Mouse (Mus musculus): ENCODE measurements around the gene Zscan26.
"Not testable (repeated sequence)": the region's sequence is repeated elsewhere in the genome, so short reads cannot be mapped to it uniquely, and the experiment has no call there.

The Zscan26 gene

DNA sequence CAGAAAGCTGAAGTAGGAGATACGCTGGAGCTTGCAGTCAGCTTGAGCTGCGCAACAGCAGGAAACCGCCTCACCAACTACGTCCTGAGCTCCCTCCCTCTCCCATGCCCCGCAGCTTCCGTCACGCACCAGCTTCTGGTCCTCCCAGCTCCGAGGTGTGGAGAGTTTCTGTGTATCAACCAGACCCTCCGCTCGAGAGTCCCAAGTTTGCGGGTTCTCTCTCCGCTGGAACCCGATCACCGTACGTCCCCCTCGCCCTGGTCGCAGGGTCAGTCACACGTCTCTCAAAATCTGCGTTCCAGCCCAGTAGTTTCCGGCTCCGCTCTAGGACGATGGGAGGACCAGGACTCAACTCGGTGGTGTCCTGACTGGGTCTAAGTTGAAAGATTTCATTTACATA lies at the start of gene Zscan26:
Zscan26 (minus strand) TSS at position 282 of the 400 bp plus-strand sequence.
- H3K4me3 ChIP-seq (replicated peaks; ENCODE audit: low read length): peak within 1 kb of the TSS; percentile 91
- peaks cover 30% of the 10 kb centered on the region for H3K36me3 ChIP-seq (ENCODE audit: insufficient read depth, low read length)
- TF ChIP-seq POU5F1 (IDR thresholded peaks at IDR 0.05; ENCODE audit: borderline replicate concordance, low read length) (no peak), CTCF (conservative IDR thresholded peaks at IDR 0.05; ENCODE audit: low read length) (no peak), NANOG (IDR thresholded peaks at IDR 0.05; ENCODE audit: borderline replicate concordance, low read length) (no peak)
- no peaks in the 10 kb centered on the region for H3K9me3 ChIP-seq (ENCODE audit: low read length)
- H3K4me1 ChIP-seq (replicated peaks; ENCODE audit: low read depth, low read length): peaks cover 33% of the 10 kb centered on the region
- H3K27me3 ChIP-seq (ENCODE audit: insufficient read depth, low read length): no peaks in the 10 kb centered on the region

DNA sequence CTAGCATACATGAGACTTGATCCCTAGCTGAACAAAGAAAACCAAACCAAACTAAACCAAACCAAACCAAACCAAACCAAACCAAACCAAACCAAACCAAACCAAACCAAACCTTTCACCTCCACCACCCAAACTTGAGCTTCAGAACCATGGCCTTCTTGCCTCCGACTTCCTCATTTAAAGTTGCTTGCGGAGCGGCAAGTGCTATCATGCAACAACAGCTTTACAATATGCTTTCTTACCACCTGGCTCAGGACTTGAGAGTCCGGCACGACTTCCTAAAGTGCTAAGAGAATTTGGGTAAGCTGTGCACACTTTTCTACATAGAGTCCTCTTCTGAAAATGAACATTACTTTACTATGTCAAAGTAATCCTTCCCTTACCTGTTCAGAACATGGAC lies 48.8 kb upstream of the Zscan26 start:
- no peaks in the 10 kb centered on the region for H3K36me3 ChIP-seq (ENCODE audit: insufficient read depth, low read length)
- TF ChIP-seq POU5F1 (IDR thresholded peaks at IDR 0.05; ENCODE audit: borderline replicate concordance, low read length) (no peak), NANOG (IDR thresholded peaks at IDR 0.05; ENCODE audit: borderline replicate concordance, low read length) (no peak), CTCF (conservative IDR thresholded peaks at IDR 0.05; ENCODE audit: low read length) (no peak)
- H3K9me3 ChIP-seq (ENCODE audit: low read length): no peaks in the 10 kb centered on the region
- peaks cover 4% of the 10 kb centered on the region for H3K4me1 ChIP-seq (replicated peaks; ENCODE audit: low read depth, low read length)
- peaks cover 3% of the 10 kb centered on the region for H3K27me3 ChIP-seq (ENCODE audit: insufficient read depth, low read length)
- H3K4me3 ChIP-seq (replicated peaks; ENCODE audit: low read length): no peak overlapping the region

DNA sequence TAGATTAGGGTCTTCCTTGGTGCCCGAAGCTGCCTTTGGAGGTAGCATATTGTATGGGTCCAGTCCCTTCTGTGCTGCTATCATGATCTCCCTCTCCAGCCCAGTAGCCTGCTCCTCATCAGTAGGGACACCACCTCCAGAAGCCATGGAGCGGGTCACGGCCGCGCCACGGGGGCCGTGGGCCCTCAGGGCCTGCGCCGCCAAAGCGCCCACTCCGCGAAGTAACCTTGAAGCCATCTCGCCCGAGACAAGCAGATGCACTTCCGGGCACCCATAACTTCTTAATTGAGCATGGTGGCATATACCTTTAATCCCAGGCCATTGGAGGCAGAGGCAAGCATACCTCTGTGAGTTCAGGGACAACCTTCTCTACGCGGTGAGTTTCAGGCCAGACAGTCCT lies 47.7 kb upstream of the Zscan26 start, which contains the start of gene Gm11273:
Gm11273 (minus strand) TSS at position 237 of the 400 bp plus-strand sequence.
- not testable (repeated sequence) for H3K36me3 ChIP-seq (ENCODE audit: insufficient read depth, low read length); H3K4me1 ChIP-seq (replicated peaks; ENCODE audit: low read depth, low read length); H3K9me3 ChIP-seq (ENCODE audit: low read length); H3K27me3 ChIP-seq (ENCODE audit: insufficient read depth, low read length); H3K4me3 ChIP-seq (replicated peaks; ENCODE audit: low read length)

DNA sequence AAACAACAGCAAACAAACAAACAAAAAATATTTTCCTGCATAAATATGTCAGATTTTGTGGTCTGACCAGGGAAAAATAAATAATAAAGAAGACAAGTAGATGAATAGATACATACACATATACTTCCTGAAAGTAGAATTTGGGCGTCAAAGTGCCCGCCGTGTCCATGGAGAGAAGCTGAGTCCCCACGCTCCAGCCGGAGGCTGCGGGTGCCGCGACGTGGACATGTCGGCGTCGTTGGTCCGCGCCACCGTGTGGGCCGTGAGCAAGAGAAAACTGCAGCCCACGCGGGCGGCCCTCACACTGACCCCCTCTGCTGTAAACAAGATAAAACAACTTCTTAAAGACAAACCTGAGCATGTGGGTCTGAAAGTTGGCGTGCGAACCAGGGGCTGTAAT lies 41.5 kb upstream of the Zscan26 start, which contains the start of gene AK157302:
AK157302 (plus strand) TSS at position 144 of the 400 bp plus-strand sequence.
- peaks cover 14% of the 10 kb centered on the region for H3K27me3 ChIP-seq (ENCODE audit: insufficient read depth, low read length)
- no peaks in the 10 kb centered on the region for H3K4me1 ChIP-seq (replicated peaks; ENCODE audit: low read depth, low read length)
- 0 out of 2 replicates have a peak, but pooled peaks cover 3% of the 10 kb centered on the region for H3K9me3 ChIP-seq (ENCODE audit: low read length)
- no peaks in the 10 kb centered on the region for H3K36me3 ChIP-seq (ENCODE audit: insufficient read depth, low read length)
- TF ChIP-seq CTCF (conservative IDR thresholded peaks at IDR 0.05; ENCODE audit: low read length) (no peak), POU5F1 (IDR thresholded peaks at IDR 0.05; ENCODE audit: borderline replicate concordance, low read length) (no peak)
- no peak within 1 kb of the TSS for H3K4me3 ChIP-seq (replicated peaks; ENCODE audit: low read length)

DNA sequence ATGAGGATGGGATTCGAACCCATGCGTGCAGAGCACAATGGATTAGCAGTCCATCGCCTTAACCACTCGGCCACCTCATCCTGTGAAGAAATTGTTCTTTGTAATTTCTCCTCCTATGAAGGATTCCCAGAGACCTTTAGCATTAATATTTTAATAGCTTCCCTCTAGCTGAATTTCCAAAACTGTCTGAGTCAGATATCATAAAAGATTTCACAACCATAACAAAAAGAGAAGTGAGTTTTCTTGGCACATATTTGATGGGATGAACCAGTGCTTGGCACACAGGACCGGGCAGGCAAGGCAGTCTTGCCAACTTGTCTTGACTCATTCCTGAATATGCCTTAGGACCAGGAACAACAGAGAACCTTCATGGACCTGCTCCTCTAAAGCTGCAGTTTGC lies 39.3 kb upstream of the Zscan26 start:
- peaks cover 12% of the 10 kb centered on the region for H3K27me3 ChIP-seq (ENCODE audit: insufficient read depth, low read length)
- TF ChIP-seq CTCF (conservative IDR thresholded peaks at IDR 0.05; ENCODE audit: low read length) (no peak), NANOG (IDR thresholded peaks at IDR 0.05; ENCODE audit: borderline replicate concordance, low read length) (no peak), POU5F1 (IDR thresholded peaks at IDR 0.05; ENCODE audit: borderline replicate concordance, low read length) (no peak)

DNA sequence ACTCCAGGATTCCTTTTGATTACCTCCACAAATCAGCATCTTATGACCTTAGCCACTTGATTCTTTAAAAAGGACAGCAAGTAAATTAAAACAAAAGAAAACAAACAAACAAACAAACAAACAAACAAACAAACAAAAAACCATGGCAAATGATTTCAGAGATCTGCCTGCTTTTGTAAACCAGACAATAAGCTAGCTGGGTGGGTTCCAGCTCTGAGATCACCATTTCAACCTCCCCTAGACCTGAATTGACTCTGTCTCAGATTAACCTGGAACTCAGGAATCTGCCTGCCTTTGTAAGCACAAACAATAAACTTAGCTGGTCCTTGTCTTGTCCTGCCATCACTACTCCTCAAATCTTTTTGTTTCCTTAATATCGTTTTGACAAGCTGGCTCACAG lies 33.4 kb upstream of the Zscan26 start:
- TF ChIP-seq POU5F1 (IDR thresholded peaks at IDR 0.05; ENCODE audit: borderline replicate concordance, low read length) (no peak), CTCF (conservative IDR thresholded peaks at IDR 0.05; ENCODE audit: low read length) (no peak)
- H3K4me1 ChIP-seq (replicated peaks; ENCODE audit: low read depth, low read length): no peaks in the 10 kb centered on the region; the same call in 1 of the 2 replicates
- H3K9me3 ChIP-seq (ENCODE audit: low read length): peaks cover 24% of the 10 kb centered on the region
- H3K27me3 ChIP-seq (ENCODE audit: insufficient read depth, low read length): peaks cover 8% of the 10 kb centered on the region; the same call in 1 of the 2 replicates
- no peaks in the 10 kb centered on the region for H3K36me3 ChIP-seq (ENCODE audit: insufficient read depth, low read length)
- no peak overlapping the region for H3K4me3 ChIP-seq (replicated peaks; ENCODE audit: low read length)

More for the DNA sequence above, 39.3 kb upstream of the Zscan26 start:
- Histone ChIP-seq H3K4me3 (replicated peaks; ENCODE audit: low read length) (no peak overlapping the region), H3K36me3 (ENCODE audit: insufficient read depth, low read length) (no peaks in the 10 kb centered on the region), H3K9me3 (ENCODE audit: low read length) (peaks cover 13% of the 10 kb centered on the region), H3K4me1 (replicated peaks; ENCODE audit: low read depth, low read length) (no peaks in the 10 kb centered on the region)

DNA sequence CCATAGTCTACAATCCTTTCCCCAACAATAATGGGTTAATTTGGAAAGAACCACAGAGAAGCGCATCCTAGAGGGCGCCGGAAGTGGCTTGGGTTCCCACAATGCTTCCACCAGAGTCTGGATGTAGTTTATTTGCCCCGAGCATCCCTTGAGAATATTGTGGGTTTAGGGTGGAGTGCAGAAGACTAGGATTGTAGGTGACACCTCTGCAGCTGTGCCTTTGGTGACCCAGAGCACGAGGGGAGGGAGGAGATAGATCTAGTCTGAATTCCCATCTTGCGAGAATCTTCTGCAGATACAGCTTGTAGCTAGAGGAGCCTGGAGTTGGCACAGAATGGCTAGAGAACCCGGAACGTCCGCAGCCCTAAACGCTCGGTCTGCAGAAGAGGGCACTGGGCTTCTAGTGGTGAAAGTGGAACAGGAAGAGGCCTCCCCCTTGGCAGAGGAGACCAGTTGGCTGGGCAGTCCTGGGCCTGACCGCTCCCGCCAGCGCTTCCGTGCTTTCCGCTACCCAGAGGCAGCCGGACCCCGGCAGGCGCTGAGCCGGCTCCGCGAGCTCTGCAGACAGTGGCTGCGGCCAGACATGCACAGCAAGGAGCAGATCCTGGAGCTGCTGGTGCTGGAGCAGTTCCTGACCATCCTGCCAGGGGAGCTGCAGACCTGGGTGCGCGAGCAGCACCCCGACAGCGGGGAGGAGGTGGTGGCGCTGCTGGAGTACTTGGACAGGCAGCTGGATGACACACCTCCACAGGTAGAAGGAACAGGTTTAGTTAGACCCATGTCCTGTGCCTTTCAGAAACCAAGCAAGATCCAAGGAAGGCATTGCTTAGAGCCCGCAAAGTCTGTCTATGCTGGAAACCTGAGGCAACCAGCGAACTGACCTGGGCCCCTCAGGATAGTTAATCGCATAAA lies 25.5 kb upstream of the Zscan26 start, which contains the start of the genes Zkscan4 and Gm10065:
Zkscan4 (plus strand) TSS at position 149 of the 912 bp plus-strand sequence.
Gm10065 (minus strand) TSS at position 683 of the 912 bp plus-strand sequence.
- Histone ChIP-seq H3K4me3 (replicated peaks; ENCODE audit: low read length) (peak within 1 kb of the TSS; percentile 80), H3K9me3 (ENCODE audit: low read length) (peaks cover 10% of the 10 kb centered on the region), H3K27me3 (ENCODE audit: insufficient read depth, low read length) (peaks cover 38% of the 10 kb centered on the region)
- H3K4me1 ChIP-seq (replicated peaks; ENCODE audit: low read depth, low read length); H3K36me3 ChIP-seq (ENCODE audit: insufficient read depth, low read length): not testable (repeated sequence)

DNA sequence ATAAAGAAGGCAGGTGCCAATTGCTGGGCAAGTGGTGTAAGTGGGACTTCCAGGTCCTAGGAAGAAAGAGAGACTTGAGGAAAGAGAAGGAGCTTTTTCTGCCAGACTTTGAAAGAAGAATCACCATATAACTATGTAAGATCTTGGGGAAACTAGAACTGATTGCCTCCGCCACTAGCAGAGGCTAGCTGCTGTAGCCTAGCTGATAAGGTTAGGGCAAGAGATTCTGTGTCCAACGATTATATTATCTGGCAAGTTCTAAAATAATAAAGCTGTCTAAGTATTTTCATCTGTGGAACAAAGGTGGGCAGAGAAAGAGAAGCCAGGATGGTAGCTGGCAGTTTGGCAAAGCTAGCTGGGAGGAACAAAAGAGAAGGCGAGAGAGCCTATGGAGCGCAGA lies 18.9 kb upstream of the Zscan26 start:
- Histone ChIP-seq H3K4me1 (replicated peaks; ENCODE audit: low read depth, low read length) (peaks cover 15% of the 10 kb centered on the region), H3K36me3 (ENCODE audit: insufficient read depth, low read length) (no peaks in the 10 kb centered on the region), H3K4me3 (replicated peaks; ENCODE audit: low read length) (no peak overlapping the region), H3K9me3 (ENCODE audit: low read length) (peaks cover 10% of the 10 kb centered on the region), H3K27me3 (ENCODE audit: insufficient read depth, low read length) (peaks cover 52% of the 10 kb centered on the region)
- TF ChIP-seq POU5F1 (IDR thresholded peaks at IDR 0.05; ENCODE audit: borderline replicate concordance, low read length): no peak
- TF ChIP-seq NANOG (IDR thresholded peaks at IDR 0.05; ENCODE audit: borderline replicate concordance, low read length): no peak
- TF ChIP-seq CTCF (conservative IDR thresholded peaks at IDR 0.05; ENCODE audit: low read length): no peak

DNA sequence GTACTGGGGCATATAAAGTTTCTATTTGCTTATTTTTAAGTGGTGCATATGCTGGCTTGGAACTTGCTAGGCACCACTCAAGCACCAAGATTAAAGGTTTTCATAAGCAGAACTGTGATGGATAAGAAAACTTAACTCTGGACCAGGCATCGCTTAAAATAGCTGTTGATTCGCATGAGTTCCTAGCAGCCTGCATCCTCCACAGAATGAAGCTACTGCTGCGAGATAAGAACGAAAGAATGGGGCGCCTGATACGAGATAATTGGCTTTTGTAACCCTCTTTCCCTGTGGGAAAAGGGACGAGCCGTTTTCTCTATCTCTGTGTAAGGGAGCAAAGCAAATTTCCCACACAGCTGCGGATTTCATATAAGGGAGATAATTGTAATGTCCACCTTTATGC lies 15.6 kb upstream of the Zscan26 start:
- peaks cover 19% of the 10 kb centered on the region for H3K4me1 ChIP-seq (replicated peaks; ENCODE audit: low read depth, low read length)
- H3K27me3 ChIP-seq (ENCODE audit: insufficient read depth, low read length): peaks cover 64% of the 10 kb centered on the region
- TF ChIP-seq NANOG (IDR thresholded peaks at IDR 0.05; ENCODE audit: borderline replicate concordance, low read length): no peak
- no peak for TF ChIP-seq POU5F1 (IDR thresholded peaks at IDR 0.05; ENCODE audit: borderline replicate concordance, low read length)
- no peak for TF ChIP-seq CTCF (conservative IDR thresholded peaks at IDR 0.05; ENCODE audit: low read length)
- no peaks in the 10 kb centered on the region; the same call in 1 of the 2 replicates for H3K9me3 ChIP-seq (ENCODE audit: low read length)
- no peak overlapping the region for H3K4me3 ChIP-seq (replicated peaks; ENCODE audit: low read length)
- H3K36me3 ChIP-seq (ENCODE audit: insufficient read depth, low read length): no peaks in the 10 kb centered on the region

All from E14TG2a.4 (cell line).